Mouse (Mus musculus): ENCODE measurements at regions not wholly inside any gene's neighbourhood (a gene's known extent, or its start where the extent isn't known, plus 50 kb on each side); places are given as distances from the start of the nearest gene placed in this dataset.
A peak's percentile ranks its signal among the peaks of the same experiment; 100 is the strongest.
"Not testable (repeated sequence)": the region's sequence is repeated elsewhere in the genome, so short reads cannot be mapped to it uniquely, and the experiment has no call there.

- peak; percentile 56; the same call in 1 of the 2 replicates for ATAC-seq (ENCODE audit: insufficient number of reproducible peaks, low FRiP score, low TSS enrichment)
Observed at GRCm38 (mm10) chr12:62631888-62632490, 1109.0 kb downstream of the Lrfn5 start.

GRCm38 (mm10) chr12:62664602-62665001 is 1141.7 kb downstream of the Lrfn5 start:
- no peak for ATAC-seq (ENCODE audit: insufficient number of reproducible peaks, low FRiP score, low TSS enrichment)

- ATAC-seq (ENCODE audit: insufficient number of reproducible peaks, low FRiP score, low TSS enrichment): not testable (repeated sequence)
Observed at GRCm38 (mm10) chr12:62707198-62707597, 1184.2 kb downstream of the Lrfn5 start.

All from cerebellum, adult (tissue).